Mouse (Mus musculus) liver, postnatal 0 days (tissue): ENCODE data around the gene Hemgn. TPM values are rescaled to one million over a fixed set of nuclear protein-coding genes. Genes with fewer than 3 reads are reported as not detected.

Experiments
- ATAC-seq: fragments of 200-750 bp; cut with Nextera tagmentation; 2 replicates; pipeline ENCODE4 v1.8.0; 2017; ENCODE audit warnings: mild to moderate bottlenecking, moderate library complexity
- DNase-seq: peaks from one replicate; pipeline ENCODE4 v3.0.0-alpha.2; 2016
- H3K27ac ChIP-seq: fragments of 300-500 bp; sonication (generic); 2 replicates; pipeline ENCODE4 v1.5.1; 2014; ENCODE audit warnings: antibody characterized with exemption, moderate library complexity, mild to moderate bottlenecking, low read depth
- H3K27me3 ChIP-seq: fragments of 300-500 bp; sonication (generic); 2 replicates; pipeline ENCODE4 v1.6.1; 2014; ENCODE audit warnings: low read length, control low read depth, mixed read lengths; ENCODE audit not compliant: insufficient read depth
- H3K36me3 ChIP-seq: fragments of 300-500 bp; sonication (generic); replicated peaks from 2 replicates; pipeline ENCODE4 v1.6.1; 2014; ENCODE audit warnings: mild to moderate bottlenecking, control low read depth, low read length, moderate library complexity, mixed read lengths; ENCODE audit not compliant: insufficient read depth
- H3K4me1 ChIP-seq: fragments of 300-500 bp; sonication (generic); 2 replicates; pipeline ENCODE4 v1.6.1; 2014; ENCODE audit warnings: antibody characterized with exemption, mild to moderate bottlenecking, control low read depth; ENCODE audit not compliant: insufficient read depth
- H3K4me2 ChIP-seq: fragments of 300-500 bp; sonication (generic); 2 replicates; pipeline ENCODE4 v1.6.1; 2014; ENCODE audit warnings: low read depth, mild to moderate bottlenecking, low read length, moderate library complexity, mixed read lengths
- H3K4me3 ChIP-seq: fragments of 300-500 bp; sonication (generic); 2 replicates; pipeline ENCODE4 v1.5.1; 2014; ENCODE audit warnings: low read depth, low read length
- H3K9ac ChIP-seq: fragments of 300-500 bp; sonication (generic); replicated peaks from 2 replicates; pipeline ENCODE4 v1.6.1; 2014; ENCODE audit warnings: mild to moderate bottlenecking, moderate library complexity
- H3K9me3 ChIP-seq: fragments of 300-500 bp; sonication (generic); 2 replicates; pipeline ENCODE4 v1.6.1; 2016; ENCODE audit warnings: mild to moderate bottlenecking, control low read depth, low read length, mixed read lengths
- CTCF ChIP-seq: sonication (generic); IDR thresholded peaks from 2 replicates; pipeline ENCODE4 v1.5.1; 2016; ENCODE audit warnings: antibody characterized with exemption, low read depth
- EP300 ChIP-seq: IDR thresholded peaks from 2 replicates; pipeline ENCODE4 v1.6.1; 2016; ENCODE audit warnings: antibody characterized with exemption, low read depth, mild to moderate bottlenecking
- WGBS: fragments of 180-500 bp; shearing (Covaris S2); extraction: QIAGEN DNeasy Blood & Tissue Kit; methylation state at CpG from one replicate; pipeline ENCODE4 v1.1.7; 2014; ENCODE audit not compliant: insufficient replicate concordance; 5-methylcytosine and 5-hydroxymethylcytosine counted together
- polyA plus RNA-seq: library from polyadenylated mRNA; unstranded; fragments of >200 nt; fragmentation: Nextera tagmentation; extraction: Ambion mirVana; gene quantifications from 2 replicates; pipeline ENCODE4 v1.2.1, GENCODE M21; 2015

Gene Hemgn
- polyA plus RNA-seq, 1 experiment from 2014 or later, result 135 TPM

DNA sequence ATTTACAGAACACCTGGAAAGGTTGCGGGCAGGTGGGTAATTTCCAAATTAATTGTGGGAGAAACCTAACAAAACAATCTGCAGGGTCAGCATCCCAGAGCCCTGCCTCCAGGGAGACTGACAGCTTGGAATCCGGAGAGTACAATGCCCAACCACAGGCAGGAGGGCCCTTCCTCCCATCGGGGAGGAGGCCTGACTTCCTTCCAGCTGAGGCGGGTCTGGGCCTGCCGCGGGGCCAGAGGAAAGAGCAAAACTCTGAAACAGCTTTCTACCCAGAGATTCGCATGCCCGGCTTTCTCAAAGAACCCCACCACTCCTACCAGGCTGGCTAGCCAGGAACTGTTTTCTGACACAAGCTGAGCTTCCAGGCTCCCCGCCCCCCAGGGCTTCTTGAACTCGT, 60.3 kb downstream of the Hemgn start:
- DNase-seq, result no peak
- peaks cover 56% of the 10 kb centered on the region for H3K27me3 ChIP-seq
- H3K4me1 ChIP-seq, result no peaks in the 10 kb centered on the region
- 22% methylated on average over 10 of the region's 10 CpGs for WGBS
- H3K9ac ChIP-seq, result no peak overlapping the region
- no peak for TF ChIP-seq CTCF
- no peak overlapping the region for H3K27ac ChIP-seq
- H3K4me3 ChIP-seq, result no peak overlapping the region
- H3K36me3 ChIP-seq, result no peaks in the 10 kb centered on the region
- no peak overlapping the region for H3K4me2 ChIP-seq
- no peak for ATAC-seq
- H3K9me3 ChIP-seq, result no peaks in the 10 kb centered on the region

DNA sequence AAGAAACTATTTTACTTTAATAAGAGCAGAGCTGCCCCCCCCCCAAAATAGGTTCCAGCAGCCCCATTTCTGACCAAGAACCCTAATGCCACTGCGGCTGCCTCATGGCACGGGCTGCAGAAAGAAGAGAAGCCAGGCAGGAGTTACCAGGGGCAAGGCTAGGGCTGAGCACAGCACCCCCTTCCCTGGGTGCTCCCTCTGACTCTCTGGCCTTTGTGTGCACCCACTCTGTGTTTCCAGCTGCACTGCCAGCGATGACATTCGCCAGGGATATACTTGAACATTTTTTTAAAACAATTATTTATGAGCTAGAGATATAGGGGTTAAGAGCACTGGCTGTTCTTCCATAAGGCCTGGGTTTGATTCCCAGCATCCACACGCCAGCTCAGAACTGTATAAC, 63.8 kb downstream of the Hemgn start:
- no peak for ATAC-seq
- H3K27ac ChIP-seq, result no peak overlapping the region
- no peaks in the 10 kb centered on the region for H3K36me3 ChIP-seq
- no peak overlapping the region for H3K4me3 ChIP-seq
- no peaks in the 10 kb centered on the region for H3K9me3 ChIP-seq
- H3K27me3 ChIP-seq, result peaks cover 86% of the 10 kb centered on the region
- H3K4me2 ChIP-seq, result no peak overlapping the region
- H3K9ac ChIP-seq, result no peak overlapping the region
- H3K4me1 ChIP-seq, result no peaks in the 10 kb centered on the region
- 44% methylated on average over 5 of the region's 5 CpGs for WGBS
- TF ChIP-seq EP300 (no peak), CTCF (no peak)
- DNase-seq, result no peak

DNA sequence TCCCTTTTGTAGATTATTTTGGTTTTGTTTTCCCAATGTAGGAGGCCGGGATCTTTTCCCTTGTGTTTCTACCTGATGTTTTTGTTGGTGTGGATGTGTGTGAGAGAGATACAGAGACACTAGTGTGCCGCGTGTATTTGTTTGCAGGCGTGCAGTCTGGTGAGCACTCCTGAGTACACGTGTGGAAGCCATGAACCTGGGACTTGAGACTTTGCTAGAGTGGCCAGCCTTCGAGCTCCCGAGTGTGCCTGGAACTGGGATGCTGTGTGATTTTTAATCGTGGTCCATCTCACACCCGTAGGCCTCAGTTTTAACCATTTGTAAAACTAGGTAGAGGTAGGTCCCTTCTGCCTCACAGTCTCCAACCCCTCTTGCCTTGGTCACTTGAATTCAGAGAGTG, 64.4 kb downstream of the Hemgn start:
- WGBS, result 29% methylated on average over 9 of the region's 9 CpGs
- no peak overlapping the region for H3K4me2 ChIP-seq
- DNase-seq (no peak), ATAC-seq (no peak)
- no peaks in the 10 kb centered on the region for H3K36me3 ChIP-seq
- no peaks in the 10 kb centered on the region for H3K4me1 ChIP-seq
- H3K9ac ChIP-seq, result no peak overlapping the region
- no peak overlapping the region for H3K27ac ChIP-seq
- peaks cover 90% of the 10 kb centered on the region for H3K27me3 ChIP-seq
- no peaks in the 10 kb centered on the region for H3K9me3 ChIP-seq
- TF ChIP-seq CTCF, result no peak
- TF ChIP-seq EP300, result no peak
- no peak overlapping the region for H3K4me3 ChIP-seq

DNA sequence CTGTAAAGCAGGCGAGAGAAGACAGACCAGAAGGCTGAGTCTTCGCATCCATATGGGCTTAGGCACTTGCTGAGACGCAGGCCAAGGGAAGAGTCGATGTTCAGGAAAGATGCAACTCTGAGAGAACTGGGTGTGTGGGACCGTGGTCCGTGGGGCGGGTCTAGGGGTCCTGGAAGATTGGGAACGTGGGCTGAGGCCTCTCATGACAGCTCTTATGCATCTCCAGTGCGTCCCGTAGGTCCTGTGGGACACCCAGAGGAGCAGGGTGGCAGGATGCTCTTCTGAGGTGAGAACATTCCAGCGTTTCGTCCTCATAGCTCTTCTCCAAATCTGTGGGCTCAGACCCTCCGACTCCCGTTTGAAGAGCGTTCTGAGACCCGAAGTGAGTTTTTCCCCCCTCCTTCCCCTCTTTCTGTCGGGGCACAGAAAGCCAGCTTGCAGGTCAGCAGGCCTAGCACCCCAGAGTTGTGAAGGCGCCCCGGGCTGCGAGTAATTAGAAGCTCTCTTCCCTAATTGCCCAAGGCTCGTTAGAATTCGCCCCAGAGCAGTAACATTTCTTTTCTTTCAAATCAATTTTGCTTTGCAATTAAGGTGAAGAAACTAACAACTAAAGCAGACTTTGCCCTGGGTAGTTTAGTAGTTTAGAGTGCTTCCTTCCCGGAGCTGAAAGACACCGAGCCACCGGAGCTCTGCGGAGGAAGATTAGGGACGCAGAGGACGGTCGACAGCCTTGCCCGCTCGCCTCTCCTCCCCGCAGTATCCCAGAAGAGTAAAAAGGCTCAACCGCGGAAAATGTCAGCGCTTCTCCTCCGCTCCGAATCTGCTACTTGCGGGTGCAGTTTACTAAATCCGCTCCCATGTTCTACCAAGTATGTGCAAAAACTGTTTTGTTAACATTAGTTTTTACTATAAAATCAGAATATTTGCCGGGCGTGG, 65.5 kb downstream of the Hemgn start:
- no peak overlapping the region for H3K27ac ChIP-seq
- TF ChIP-seq CTCF (no peak), EP300 (no peak)
- DNase-seq (no peak), ATAC-seq (no peak)
- no peaks in the 10 kb centered on the region for H3K9me3 ChIP-seq
- no peak overlapping the region for H3K4me2 ChIP-seq
- H3K9ac ChIP-seq, result no peak overlapping the region
- peaks cover 91% of the 10 kb centered on the region for H3K27me3 ChIP-seq
- H3K36me3 ChIP-seq, result no peaks in the 10 kb centered on the region
- no peaks in the 10 kb centered on the region for H3K4me1 ChIP-seq
- H3K4me3 ChIP-seq, result no peak overlapping the region
- 5% methylated on average over 41 of the region's 41 CpGs for WGBS

DNA sequence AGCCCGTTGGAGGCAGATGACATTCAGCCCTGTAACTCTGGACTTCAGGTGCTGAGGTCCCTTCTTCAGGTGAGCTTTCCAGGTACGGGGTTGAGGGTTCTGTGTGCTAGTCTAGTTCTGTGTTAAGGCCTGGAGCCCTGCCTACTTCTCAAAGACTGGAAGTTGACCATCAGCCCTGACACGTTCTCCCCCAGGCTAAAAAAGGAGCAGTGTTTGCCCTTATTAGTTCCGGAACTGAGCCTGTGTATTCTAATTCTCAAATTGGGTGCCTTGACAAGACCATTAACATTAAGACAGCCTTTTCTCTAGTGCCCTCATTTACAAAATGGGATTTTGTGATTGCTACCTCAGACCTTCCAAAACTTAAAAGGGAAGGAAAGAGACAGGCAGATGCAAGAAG, 66.2 kb downstream of the Hemgn start:
- no peaks in the 10 kb centered on the region for H3K9me3 ChIP-seq
- DNase-seq (no peak), ATAC-seq (no peak)
- H3K36me3 ChIP-seq, result no peaks in the 10 kb centered on the region
- no peak overlapping the region for H3K9ac ChIP-seq
- H3K4me3 ChIP-seq, result no peak overlapping the region
- no peak overlapping the region for H3K27ac ChIP-seq
- TF ChIP-seq EP300, result no peak
- no peak for TF ChIP-seq CTCF
- no peak overlapping the region for H3K4me2 ChIP-seq
- H3K4me1 ChIP-seq, result no peaks in the 10 kb centered on the region
- peaks cover 97% of the 10 kb centered on the region for H3K27me3 ChIP-seq
- WGBS, result 10% methylated on average over 4 of the region's 4 CpGs

DNA sequence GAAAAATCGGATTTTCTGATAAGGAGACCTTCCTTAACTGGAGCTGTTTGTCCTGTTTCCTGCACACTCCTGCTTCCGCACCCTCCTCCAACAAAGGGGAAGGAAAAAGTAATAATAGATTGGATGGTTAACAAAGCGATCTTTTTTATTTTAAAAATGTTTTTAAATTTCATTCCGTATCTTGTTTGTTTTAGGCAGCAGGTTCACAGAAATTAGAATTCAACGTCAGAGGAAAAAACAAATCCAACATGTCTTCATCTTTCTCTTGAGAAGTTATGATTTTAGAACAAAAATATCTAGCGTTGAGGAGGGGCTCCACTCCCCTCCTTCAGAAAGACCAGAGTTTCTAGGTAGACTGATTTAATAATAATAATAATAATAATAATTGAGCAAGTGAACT, 67.1 kb downstream of the Hemgn start:
- no peak overlapping the region for H3K9ac ChIP-seq
- 20% methylated on average over 6 of the region's 6 CpGs for WGBS
- H3K9me3 ChIP-seq, result no peaks in the 10 kb centered on the region
- no peak overlapping the region for H3K4me2 ChIP-seq
- no peak for TF ChIP-seq EP300
- no peak for TF ChIP-seq CTCF
- H3K4me1 ChIP-seq, result no peaks in the 10 kb centered on the region
- H3K36me3 ChIP-seq, result no peaks in the 10 kb centered on the region
- H3K27me3 ChIP-seq, result peaks cover 97% of the 10 kb centered on the region
- H3K4me3 ChIP-seq, result no peak overlapping the region
- ATAC-seq, result no peak
- DNase-seq, result no peak
- no peak overlapping the region for H3K27ac ChIP-seq

DNA sequence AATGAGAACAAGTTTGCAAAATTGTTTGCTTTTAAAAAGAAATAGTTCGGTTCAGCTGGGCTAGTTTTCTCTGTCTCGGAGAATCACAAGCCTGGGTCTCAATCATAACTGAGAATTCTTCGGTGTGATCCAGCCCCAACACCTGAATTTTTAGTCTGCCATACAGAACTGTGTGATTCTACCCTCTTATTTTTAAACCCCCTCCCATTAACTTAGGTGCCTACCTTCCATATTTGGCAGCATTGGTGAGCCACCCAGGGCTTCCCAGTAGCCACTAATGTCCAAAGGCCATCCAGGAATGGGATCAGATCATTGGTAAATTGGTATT, 67.6 kb downstream of the Hemgn start:
- H3K36me3 ChIP-seq, result no peaks in the 10 kb centered on the region
- DNase-seq (no peak), ATAC-seq (no peak)
- H3K4me2 ChIP-seq, result no peak overlapping the region
- WGBS, result 28% methylated on average over 3 of the region's 3 CpGs
- H3K4me3 ChIP-seq, result no peak overlapping the region
- no peak overlapping the region for H3K9ac ChIP-seq
- no peaks in the 10 kb centered on the region for H3K4me1 ChIP-seq
- H3K27me3 ChIP-seq, result peaks cover 97% of the 10 kb centered on the region
- H3K27ac ChIP-seq, result no peak overlapping the region
- H3K9me3 ChIP-seq, result no peaks in the 10 kb centered on the region
- TF ChIP-seq CTCF, result no peak
- TF ChIP-seq EP300, result no peak
